Mouse (Mus musculus): Measurements from ENCODE around the gene Plekhh3. TPM values are rescaled to one million over a fixed set of nuclear protein-coding genes. Genes with fewer than 3 reads are reported as not detected.

Plekhh3 gene
- total and polyA plus RNA-seq, 2 experiments from 2014 or later = 10.6 to 23.2 TPM

GRCm38 (mm10) chr11:101149178-101150105 lies 21.7 kb downstream of the Plekhh3 start:
- ATAC-seq (ENCODE audit: insufficient read depth, low read depth) (no peak), DNase-seq (ENCODE audit: low spot score) (no peak)
- no peaks in the 10 kb centered on the region for H3K4me1 ChIP-seq (ENCODE audit: control insufficient read depth, insufficient read depth)
- 54% methylated on average over 9 of the region's 9 CpGs for WGBS
- no peak overlapping the region for H3K4me3 ChIP-seq (ENCODE audit: low read depth, low read length)
- no peaks in the 10 kb centered on the region for H3K36me3 ChIP-seq (replicated peaks; ENCODE audit: control insufficient read depth, insufficient read depth, low read length)
- H3K4me2 ChIP-seq (ENCODE audit: low read depth, low read length) = no peak overlapping the region
- TF ChIP-seq EP300 (IDR thresholded peaks at IDR 0.05; ENCODE audit: low read depth) = no peak
- no peak for TF ChIP-seq CTCF (IDR thresholded peaks at IDR 0.05; ENCODE audit: low read depth)
- H3K9ac ChIP-seq (replicated peaks; ENCODE audit: low read depth, low read length) = no peak overlapping the region
- no peaks in the 10 kb centered on the region for H3K9me3 ChIP-seq (replicated peaks; ENCODE audit: control insufficient read depth, low read length)
- H3K27me3 ChIP-seq (ENCODE audit: control insufficient read depth, insufficient read depth, low read length) = no peaks in the 10 kb centered on the region
- H3K27ac ChIP-seq (ENCODE audit: low read depth) = no peak overlapping the region

- Histone ChIP-seq H3K9ac (replicated peaks; ENCODE audit: low read depth, low read length) (no peak overlapping the region), H3K4me1 (ENCODE audit: control insufficient read depth, insufficient read depth) (0 out of 2 replicates have a peak, but pooled peaks cover 3% of the 10 kb centered on the region), H3K9me3 (replicated peaks; ENCODE audit: control insufficient read depth, low read length) (no peaks in the 10 kb centered on the region), H3K27me3 (ENCODE audit: control insufficient read depth, insufficient read depth, low read length) (no peaks in the 10 kb centered on the region), H3K4me2 (ENCODE audit: low read depth, low read length) (no peak overlapping the region), H3K27ac (ENCODE audit: low read depth) (no peak overlapping the region), H3K4me3 (ENCODE audit: low read depth, low read length) (no peak overlapping the region), H3K36me3 (replicated peaks; ENCODE audit: control insufficient read depth, insufficient read depth, low read length) (no peaks in the 10 kb centered on the region)
- 68% methylated on average over 10 of the region's 10 CpGs for WGBS
- TF ChIP-seq CTCF (IDR thresholded peaks at IDR 0.05; ENCODE audit: low read depth) = no peak
- no peak for TF ChIP-seq EP300 (IDR thresholded peaks at IDR 0.05; ENCODE audit: low read depth)
- ATAC-seq (ENCODE audit: insufficient read depth, low read depth) (no peak), DNase-seq (ENCODE audit: low spot score) (no peak)
Measured at GRCm38 (mm10) chr11:101148751-101149150, 22.4 kb downstream of the Plekhh3 start.

- 44% methylated on average over 10 of the region's 10 CpGs for WGBS
- ATAC-seq (ENCODE audit: insufficient read depth, low read depth) = no peak
- TF ChIP-seq EP300 (IDR thresholded peaks at IDR 0.05; ENCODE audit: low read depth) = no peak
- TF ChIP-seq CTCF (IDR thresholded peaks at IDR 0.05; ENCODE audit: low read depth) = no peak
Measured at GRCm38 (mm10) chr11:101146377-101146776, 24.8 kb downstream of the Plekhh3 start.

GRCm38 (mm10) chr11:101143338-101144225 lies 27.6 kb downstream of the Plekhh3 start:
- WGBS = 32% methylated on average over 19 of the region's 19 CpGs
- 0 out of 2 replicates have a peak, but pooled peaks cover 4% of the 10 kb centered on the region for H3K4me1 ChIP-seq (ENCODE audit: control insufficient read depth, insufficient read depth)
- no peak for TF ChIP-seq CTCF (IDR thresholded peaks at IDR 0.05; ENCODE audit: low read depth)
- no peak for TF ChIP-seq EP300 (IDR thresholded peaks at IDR 0.05; ENCODE audit: low read depth)
- peak overlapping the region; percentile 33 for H3K4me3 ChIP-seq (ENCODE audit: low read depth, low read length)
- no peaks in the 10 kb centered on the region for H3K9me3 ChIP-seq (replicated peaks; ENCODE audit: control insufficient read depth, low read length)
- H3K36me3 ChIP-seq (replicated peaks; ENCODE audit: control insufficient read depth, insufficient read depth, low read length) = no peaks in the 10 kb centered on the region
- no peak overlapping the region for H3K27ac ChIP-seq (ENCODE audit: low read depth)
- ATAC-seq (ENCODE audit: insufficient read depth, low read depth) (no peak), DNase-seq (ENCODE audit: low spot score) (no peak)
- peak overlapping the region; percentile 53 for H3K4me2 ChIP-seq (ENCODE audit: low read depth, low read length)
- no peaks in the 10 kb centered on the region for H3K27me3 ChIP-seq (ENCODE audit: control insufficient read depth, insufficient read depth, low read length)
- no peak overlapping the region; the same call in 1 of the 2 replicates for H3K9ac ChIP-seq (replicated peaks; ENCODE audit: low read depth, low read length)

More at GRCm38 (mm10) chr11:101146377-101146776, 24.8 kb downstream of the Plekhh3 start:
- DNase-seq (ENCODE audit: low spot score) = no peak
- Histone ChIP-seq H3K36me3 (replicated peaks; ENCODE audit: control insufficient read depth, insufficient read depth, low read length) (no peaks in the 10 kb centered on the region), H3K9me3 (replicated peaks; ENCODE audit: control insufficient read depth, low read length) (no peaks in the 10 kb centered on the region), H3K4me3 (ENCODE audit: low read depth, low read length) (no peak overlapping the region), H3K4me2 (ENCODE audit: low read depth, low read length) (no peak overlapping the region), H3K9ac (replicated peaks; ENCODE audit: low read depth, low read length) (no peak overlapping the region), H3K4me1 (ENCODE audit: control insufficient read depth, insufficient read depth) (0 out of 2 replicates have a peak, but pooled peaks cover 4% of the 10 kb centered on the region), H3K27me3 (ENCODE audit: control insufficient read depth, insufficient read depth, low read length) (no peaks in the 10 kb centered on the region), H3K27ac (ENCODE audit: low read depth) (no peak overlapping the region)

- TF ChIP-seq EP300 (IDR thresholded peaks at IDR 0.05; ENCODE audit: low read depth) (no peak), CTCF (IDR thresholded peaks at IDR 0.05; ENCODE audit: low read depth) (no peak)
- Histone ChIP-seq H3K4me3 (ENCODE audit: low read depth, low read length) (no peak overlapping the region), H3K36me3 (replicated peaks; ENCODE audit: control insufficient read depth, insufficient read depth, low read length) (no peaks in the 10 kb centered on the region), H3K4me1 (ENCODE audit: control insufficient read depth, insufficient read depth) (0 out of 2 replicates have a peak, but pooled peaks cover 4% of the 10 kb centered on the region), H3K4me2 (ENCODE audit: low read depth, low read length) (no peak overlapping the region), H3K27me3 (ENCODE audit: control insufficient read depth, insufficient read depth, low read length) (no peaks in the 10 kb centered on the region), H3K9ac (replicated peaks; ENCODE audit: low read depth, low read length) (no peak overlapping the region), H3K27ac (ENCODE audit: low read depth) (no peak overlapping the region), H3K9me3 (replicated peaks; ENCODE audit: control insufficient read depth, low read length) (no peaks in the 10 kb centered on the region)
- ATAC-seq (ENCODE audit: insufficient read depth, low read depth) (no peak), DNase-seq (ENCODE audit: low spot score) (no peak)
- 91% methylated on average over 10 of the region's 10 CpGs for WGBS
Measured at GRCm38 (mm10) chr11:101142215-101142967, 28.8 kb downstream of the Plekhh3 start.
